Mouse (Mus musculus) liver, embryonic 12.5 days (tissue): ENCODE data around the gene Glyatl3. TPM values are rescaled to one million over a fixed set of nuclear protein-coding genes. Genes with fewer than 3 reads are reported as not detected.

Source experiments
- polyA plus RNA-seq: library from polyadenylated mRNA; unstranded; fragments of >200 nt; fragmentation: Nextera tagmentation; extraction: Ambion mirVana; gene quantifications from 2 replicates; pipeline ENCODE4 v1.2.1, GENCODE M21; 2016

Glyatl3 gene
- polyA plus RNA-seq, 1 experiment from 2014 or later = not detected

Other genes with a start within 250 kb of the Glyatl3 start
- not detected in 2 replicates for gene Esp1, start 187.2 kb downstream of the Glyatl3 start, polyA plus RNA-seq
- gene Crisp2, start 107.3 kb downstream of the Glyatl3 start, polyA plus RNA-seq = 0.08 and 0.17 TPM in 2 replicates
- 216 and 219 TPM in 2 replicates for gene Rhag, start 103.2 kb downstream of the Glyatl3 start, polyA plus RNA-seq
- 0.71 and 0.75 TPM in 2 replicates for gene 9130008F23Rik, start 33.8 kb downstream of the Glyatl3 start, polyA plus RNA-seq
- 29.4 TPM in 2 replicates for gene Mut, start 20.3 kb upstream of the Glyatl3 start, polyA plus RNA-seq
- gene Cenpq, start 20.7 kb upstream of the Glyatl3 start, polyA plus RNA-seq = 27.5 and 29.1 TPM in 2 replicates